Mouse (Mus musculus): ENCODE data around the gene Rps6kc1.

DNA sequence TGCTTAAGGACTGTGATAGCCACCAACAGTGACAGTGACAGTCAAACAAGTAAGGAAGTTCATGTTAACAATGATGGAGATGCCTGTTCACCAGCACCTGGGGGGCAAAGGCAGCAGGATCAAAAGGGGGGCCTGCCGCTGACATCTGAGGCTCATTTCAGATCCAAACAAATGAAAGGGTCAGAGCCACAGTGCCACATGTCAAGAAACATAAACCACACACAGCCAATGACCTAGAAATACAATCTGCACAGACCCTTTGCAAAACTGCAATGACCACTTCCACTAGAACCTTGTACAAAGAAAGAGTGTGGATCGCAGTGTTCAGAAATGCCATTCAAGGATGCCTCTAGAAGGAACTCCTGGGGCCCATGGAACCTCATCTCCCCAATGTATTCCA, 23.5 kb downstream of the Rps6kc1 start:
- TF ChIP-seq POLR2A (IDR thresholded peaks at IDR 0.05; ENCODE audit: insufficient read depth, low read length) = no peak
- no peak for TF ChIP-seq CTCF (IDR thresholded peaks at IDR 0.05; ENCODE audit: low read depth, low read length)
- TF ChIP-seq EP300 (IDR thresholded peaks at IDR 0.05; ENCODE audit: insufficient read depth, low read depth, low read length) = no peak
